Mouse (Mus musculus): Measurements from ENCODE around the gene Entpd7.

GRCm38 (mm10) chr19:43752489-43753225 lies 63.2 kb downstream of the Entpd7 start, which contains the start of the genes Cutc and Cox15:
- TF ChIP-seq CTCF (conservative IDR thresholded peaks at IDR 0.05; ENCODE audit: low read length) (no peak), NANOG (IDR thresholded peaks at IDR 0.05; ENCODE audit: borderline replicate concordance, low read length) (no peak)

Data from E14TG2a.4 (cell line).